Mouse (Mus musculus): ENCODE measurements around the gene Itga9.

DNA sequence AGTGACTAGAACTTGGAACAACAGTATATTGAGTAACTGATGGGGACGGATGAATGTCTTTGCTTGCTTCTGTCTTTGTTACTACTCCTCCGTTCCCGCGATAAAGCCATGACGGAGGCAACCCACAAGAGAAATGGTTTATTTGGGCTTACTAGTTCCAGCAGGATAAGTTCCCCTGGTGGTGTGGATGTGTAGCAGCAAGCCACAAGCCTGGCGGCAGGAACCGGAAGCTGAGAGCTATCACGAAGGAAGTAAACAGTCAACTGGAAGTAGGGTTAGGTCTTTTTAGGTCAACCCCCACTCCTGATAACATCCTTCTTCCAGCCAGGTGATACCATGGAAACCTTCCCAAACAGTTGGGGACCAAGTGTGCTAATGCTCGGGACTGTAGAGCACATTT is 327.3 kb downstream of the Itga9 start:
- TF ChIP-seq POLR2A (IDR thresholded peaks at IDR 0.05; ENCODE audit: borderline replicate concordance, insufficient read depth, low read length) = no peak
- no peak for TF ChIP-seq CTCF (IDR thresholded peaks at IDR 0.05; ENCODE audit: borderline replicate concordance, insufficient read depth, low read depth, low read length)
